8 mouse cellular contexts compared by ENCODE assay signal in genomic region chr10:25118674-25119670, GRCm38 (mm10).
DNase-seq lines count a peak whose midpoint lies in the region; TF ChIP-seq lines count a peak whose summit lies in the region.

No protein-coding gene starts in this region.

- no peak for TF ChIP-seq POLR2A in lung, adult 2 months (IDR thresholded peaks at IDR 0.05; ENCODE audit: borderline replicate concordance, extremely low read depth, low read depth, low read length)

- peak; percentile 50 to 52 for DNase-seq in lung, adult 18-20 months
- DNase-seq in lung, adult 2 months, result no peak
- DNase-seq in heart, embryonic 10.5 days (ENCODE audit: low spot score), result peak; percentile 73
- peak; percentile 30 for DNase-seq in lung, postnatal 10 days
- DNase-seq in testis, postnatal 14 days (ENCODE audit: low spot score), result peak; percentile 13
- DNase-seq in cerebellum, postnatal 25 days, result no peak
- no peak for DNase-seq in gastrocnemius, postnatal 14 days
- DNase-seq in Muller cell, postnatal 12 days (ENCODE audit: inconsistent ontology term), result no peak

- intact Hi-C loops in gastrocnemius, postnatal 14 days (cut with DNase I; ENCODE audit: low total_unique reads), result no loop called here

- H3K9me3 ChIP-seq in heart, embryonic 10.5 days, result no peaks in the 10 kb centered on the region

- peak overlapping the region; percentile 42 for H3K27ac ChIP-seq in heart, embryonic 10.5 days

- WGBS in lung, adult 2 months, result 28% methylated on average over 17 of the region's 17 CpGs
- WGBS in heart, embryonic 10.5 days, result 29% methylated on average over 17 of the region's 17 CpGs

- H3K4me3 ChIP-seq in lung, adult 2 months (replicated peaks; ENCODE audit: extremely low read depth, low read depth, low read length), result no peak overlapping the region
- H3K4me3 ChIP-seq in heart, embryonic 10.5 days, result 0 out of 2 replicates have a peak overlapping the region, but pooled peaks have one; percentile 24

- no peaks in the 10 kb centered on the region for H3K36me3 ChIP-seq in heart, embryonic 10.5 days

- no peaks in the 10 kb centered on the region for H3K27me3 ChIP-seq in heart, embryonic 10.5 days (ENCODE audit: insufficient read depth, poor library complexity, severe bottlenecking)

- TF ChIP-seq CTCF in lung, adult 2 months (IDR thresholded peaks at IDR 0.05; ENCODE audit: insufficient read depth, low read length), result no peak

- H3K4me1 ChIP-seq in lung, adult 2 months (ENCODE audit: control insufficient read depth, insufficient read depth, low read length), result peaks cover 4% of the 10 kb centered on the region
- H3K4me1 ChIP-seq in heart, embryonic 10.5 days, result peaks cover 9% of the 10 kb centered on the region

Comparison
In these comparisons a context has a peak if more than half of its experiments do, and no peak if none do; other contexts are left out.
1. DNase-seq: peak in lung, adult 18-20 months (2 of 2), heart, embryonic 10.5 days (single experiment), lung, postnatal 10 days (single experiment) and testis, postnatal 14 days (single experiment); none in lung, adult 2 months (single experiment), cerebellum, postnatal 25 days (0 of 2), gastrocnemius, postnatal 14 days (single experiment) and Muller cell, postnatal 12 days (single experiment).